Mouse (Mus musculus) kidney, postnatal 36 days (tissue): ENCODE measurements at regions not wholly inside any gene's neighbourhood (a gene's known extent, or its start where the extent isn't known, plus 50 kb on each side); places are given as distances from the start of the nearest gene placed in this dataset.

Experiments
- DNase-seq, 2 experiments: peaks; one replicate each; pipeline ENCODE4 v3.0.0; 2021 to 2022; ENCODE audit warnings: mixed read lengths in 2 of 2

DNA sequence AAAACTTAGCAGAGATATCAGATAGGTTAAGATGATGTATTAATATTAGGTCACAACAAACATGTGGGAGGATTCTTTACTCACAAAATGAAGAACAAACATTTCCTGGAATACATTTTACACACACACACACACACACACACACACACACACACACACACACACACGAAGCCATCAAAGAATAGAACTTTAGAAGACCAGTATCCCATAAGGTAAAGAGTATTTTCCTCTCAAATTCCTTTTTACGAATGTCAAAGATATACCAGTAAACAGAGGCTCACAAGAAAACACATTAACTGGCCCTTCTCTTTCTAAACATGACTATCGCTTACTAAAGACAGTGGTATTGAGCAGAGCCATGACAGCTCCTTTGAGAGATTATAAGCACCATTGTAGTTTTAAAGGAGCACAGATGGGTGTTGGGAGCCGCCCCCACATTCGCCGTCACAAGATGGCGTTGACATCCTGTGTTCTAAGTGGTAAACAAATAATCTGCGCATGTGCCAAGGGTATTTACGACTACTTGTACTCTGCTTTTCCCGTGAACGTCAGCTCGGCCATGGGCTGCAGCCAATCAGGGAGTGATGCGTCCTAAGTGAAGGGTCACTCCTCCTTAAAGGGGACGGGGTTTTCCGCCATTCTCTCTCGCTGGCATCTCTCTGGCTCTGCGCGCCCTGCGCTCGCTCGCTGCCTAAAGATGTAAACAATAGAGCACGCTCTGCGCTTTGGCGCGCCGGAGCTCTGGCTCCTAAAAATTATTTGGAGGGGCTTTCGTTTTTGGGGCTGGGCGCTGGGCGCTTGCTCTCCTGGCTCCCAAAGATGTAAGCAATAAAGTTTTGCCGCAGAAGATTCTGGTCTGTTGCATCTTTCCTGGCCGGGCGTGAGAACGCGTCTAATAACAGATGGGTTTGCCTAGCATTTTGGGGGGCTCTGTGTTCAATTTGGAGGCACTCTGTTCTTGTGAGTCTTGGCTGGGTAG is 160.0 kb downstream of the Csl start:
- peak; percentile 18 to 19 for DNase-seq

DNA sequence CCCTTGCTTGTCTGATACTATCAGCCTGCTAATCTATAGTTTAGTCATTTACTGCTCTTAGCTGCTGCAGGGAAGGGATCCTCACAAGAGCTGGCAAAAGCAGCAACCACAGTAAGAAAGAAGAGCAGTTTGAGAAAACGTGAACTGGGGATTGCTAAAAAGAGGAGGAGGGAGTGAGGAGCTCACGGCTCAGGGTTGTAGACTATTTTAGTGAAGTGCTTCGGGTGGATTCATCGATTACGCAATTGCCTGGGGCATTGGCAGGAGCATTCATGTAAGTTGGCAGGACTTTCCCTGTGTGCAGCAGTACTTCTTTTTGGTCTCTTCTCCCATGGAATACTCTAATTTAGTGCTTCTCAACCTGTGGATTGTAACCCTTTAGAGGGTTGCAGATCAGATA is 157.1 kb downstream of the Csl start:
- no peak for DNase-seq

DNA sequence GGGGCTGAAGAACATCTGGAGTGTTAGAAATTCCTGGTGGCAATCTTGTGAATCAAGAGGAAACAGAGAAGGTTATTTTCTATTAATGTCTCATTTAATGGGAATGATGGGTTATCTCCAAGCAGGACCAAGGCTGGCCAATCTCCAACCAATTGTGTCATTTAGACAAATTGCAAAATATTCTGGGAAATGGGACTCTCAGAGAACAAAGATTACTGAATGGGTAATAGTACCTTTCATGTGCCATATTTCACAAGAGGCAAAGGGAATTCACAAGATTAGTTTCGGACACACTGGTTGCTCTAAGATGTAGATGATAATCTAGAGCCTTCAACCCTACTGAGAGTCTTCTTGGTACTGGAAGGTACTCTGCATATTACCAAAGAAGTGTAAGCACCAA is 155.3 kb downstream of the Csl start:
- no peak for DNase-seq

DNA sequence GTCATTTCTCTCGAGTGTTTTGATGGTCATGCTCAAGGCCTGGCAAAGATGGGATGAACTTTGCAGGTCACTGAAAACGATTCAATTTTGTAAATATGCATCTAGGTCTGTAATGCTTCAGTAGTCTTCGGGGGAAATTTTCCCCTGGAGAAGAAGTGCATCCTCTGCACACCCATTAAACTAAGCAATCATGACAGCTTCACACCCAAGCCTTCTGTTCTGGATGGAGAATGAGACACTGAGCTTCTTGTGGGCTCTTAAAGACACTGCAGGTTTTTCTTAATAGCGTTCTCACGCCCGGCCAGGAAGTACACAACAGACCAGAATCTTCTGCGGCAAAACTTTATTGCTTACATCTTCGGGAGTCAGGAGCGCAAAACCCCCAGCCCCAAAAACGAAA is 151.0 kb downstream of the Csl start:
- DNase-seq, result no peak

DNA sequence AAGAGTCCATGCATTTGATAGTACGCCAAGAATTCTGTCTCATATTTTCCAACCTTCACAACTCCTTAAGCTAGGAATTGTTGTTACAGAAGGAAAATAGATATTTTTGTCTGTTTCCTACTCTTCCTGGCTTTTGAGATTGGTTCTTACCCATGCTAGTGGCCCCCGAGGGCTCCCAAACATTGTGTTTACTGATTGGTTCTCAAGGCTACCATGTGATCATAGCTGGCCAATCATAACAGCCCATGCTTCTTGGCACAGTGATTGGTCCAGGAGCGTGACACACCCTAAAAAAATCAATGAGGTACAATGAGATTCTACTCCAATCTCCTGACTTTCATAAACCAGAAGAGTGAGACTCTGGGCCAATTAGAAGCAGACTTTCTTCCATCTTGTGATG is 150.0 kb downstream of the Csl start:
- no peak for DNase-seq

DNA sequence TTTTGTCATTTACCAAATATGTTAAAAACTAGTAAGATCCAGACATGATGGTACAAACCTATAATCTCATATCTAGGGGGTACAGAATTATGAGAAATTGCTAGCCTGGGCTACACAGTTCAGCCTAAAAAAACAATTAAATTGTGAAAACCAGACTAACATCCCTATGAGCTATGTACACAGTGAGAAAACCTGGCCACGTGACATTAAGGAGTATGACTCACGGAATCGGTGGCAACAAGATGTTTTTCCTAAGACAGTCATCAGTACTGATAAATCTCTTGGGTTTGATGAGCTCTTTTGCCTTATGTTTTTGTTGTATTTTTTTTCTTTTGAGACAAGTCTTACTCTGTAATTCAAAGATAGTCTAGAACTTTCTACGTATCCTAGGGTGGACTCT is 148.6 kb downstream of the Csl start:
- no peak for DNase-seq

DNA sequence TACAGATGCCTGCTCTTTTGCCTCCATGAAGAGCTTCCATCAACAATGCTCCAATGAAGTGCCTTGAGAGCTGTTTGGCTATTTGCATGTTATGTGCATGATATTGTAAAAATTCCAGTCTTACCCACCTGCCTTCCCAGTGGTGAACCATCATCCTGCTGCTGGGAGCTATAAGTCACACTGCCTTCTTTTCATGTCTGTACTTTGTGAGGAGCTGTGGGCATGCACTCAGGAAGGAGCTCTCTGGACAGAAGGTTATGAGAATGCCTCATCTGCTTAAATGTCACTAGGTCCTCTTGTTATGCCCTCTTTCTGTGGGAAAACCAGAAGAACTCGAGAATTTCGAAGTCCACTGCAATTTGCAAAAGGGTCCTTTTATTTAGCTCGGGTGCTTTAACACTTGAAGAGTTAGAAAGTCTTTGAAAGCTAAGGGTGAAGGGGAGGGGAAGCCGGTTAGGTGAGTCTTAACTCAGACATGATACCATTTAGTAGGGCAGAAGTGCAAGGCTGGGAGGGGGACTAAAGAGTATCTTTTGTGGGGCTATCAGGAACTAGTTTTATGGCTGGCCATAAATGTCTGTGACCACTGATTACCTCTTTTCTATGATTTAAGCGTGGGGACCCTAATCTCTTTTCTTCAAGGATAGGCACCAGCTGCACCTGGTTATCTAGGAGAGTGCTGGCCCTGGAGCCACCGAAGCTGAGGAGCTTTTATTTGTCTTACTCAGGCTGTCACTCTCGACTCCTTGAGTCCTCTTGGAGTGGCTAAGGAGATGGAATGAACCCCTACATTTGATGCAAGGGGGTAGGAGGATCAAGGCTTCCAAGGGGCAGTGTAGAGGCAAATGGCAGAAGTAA is 144.8 kb downstream of the Csl start:
- no peak for DNase-seq

DNA sequence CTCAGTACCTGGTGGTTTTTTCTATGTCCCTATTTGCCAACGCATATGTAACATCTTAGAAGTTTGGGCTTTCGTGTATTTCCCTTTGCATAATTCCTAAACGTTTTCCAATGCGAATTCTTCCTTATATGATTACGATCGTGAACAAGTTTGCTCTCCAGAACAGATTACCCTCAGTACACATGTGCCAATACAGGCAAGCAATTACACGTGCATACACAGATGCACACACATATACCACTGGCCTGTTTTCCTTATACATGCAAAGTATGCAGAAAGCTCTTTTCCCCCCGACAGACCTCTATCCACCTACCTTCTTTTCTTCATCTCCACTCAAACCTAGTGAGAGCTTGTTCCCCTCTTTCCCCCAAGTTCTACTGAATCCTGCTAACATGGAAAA is 144.1 kb downstream of the Csl start:
- no peak for DNase-seq

DNA sequence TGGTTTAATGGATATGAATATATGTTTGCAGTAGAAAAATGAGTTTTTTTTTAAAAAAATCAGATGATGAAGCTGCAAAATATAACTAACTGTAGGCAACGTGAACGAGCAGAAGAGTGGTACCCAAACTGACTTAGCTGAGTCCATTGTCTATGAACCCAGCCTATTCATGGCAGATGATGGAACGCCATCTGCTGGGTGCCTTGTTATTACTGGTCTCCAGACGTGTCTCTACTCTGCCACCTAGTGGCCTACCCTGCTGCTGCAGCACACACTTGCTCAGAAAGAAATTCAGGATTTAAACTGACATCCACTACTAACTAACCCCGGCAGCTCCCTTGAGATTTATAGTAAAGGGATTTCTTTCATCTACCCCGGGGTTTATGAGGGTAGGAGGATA is 143.7 kb downstream of the Csl start:
- DNase-seq, result peak; percentile 89 to 94

DNA sequence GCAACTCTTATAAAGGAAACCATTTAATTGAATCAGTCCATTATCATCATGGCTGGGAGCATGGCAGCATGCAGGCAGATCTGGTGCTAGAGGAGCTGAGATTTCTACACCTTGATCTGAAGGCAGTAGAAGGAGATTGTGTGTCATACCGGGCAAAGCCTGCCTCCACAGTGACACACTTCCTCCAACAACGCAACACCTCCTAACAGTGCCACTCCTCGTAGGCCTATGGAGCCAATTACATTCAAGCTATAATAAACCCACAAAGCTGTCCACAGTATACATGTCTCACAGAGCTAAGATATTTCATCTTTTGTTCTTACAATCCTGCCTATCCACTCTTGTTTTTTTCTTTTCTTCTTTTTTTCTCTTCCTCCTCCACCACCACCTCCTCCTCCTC is 141.8 kb downstream of the Csl start:
- DNase-seq, result no peak

DNA sequence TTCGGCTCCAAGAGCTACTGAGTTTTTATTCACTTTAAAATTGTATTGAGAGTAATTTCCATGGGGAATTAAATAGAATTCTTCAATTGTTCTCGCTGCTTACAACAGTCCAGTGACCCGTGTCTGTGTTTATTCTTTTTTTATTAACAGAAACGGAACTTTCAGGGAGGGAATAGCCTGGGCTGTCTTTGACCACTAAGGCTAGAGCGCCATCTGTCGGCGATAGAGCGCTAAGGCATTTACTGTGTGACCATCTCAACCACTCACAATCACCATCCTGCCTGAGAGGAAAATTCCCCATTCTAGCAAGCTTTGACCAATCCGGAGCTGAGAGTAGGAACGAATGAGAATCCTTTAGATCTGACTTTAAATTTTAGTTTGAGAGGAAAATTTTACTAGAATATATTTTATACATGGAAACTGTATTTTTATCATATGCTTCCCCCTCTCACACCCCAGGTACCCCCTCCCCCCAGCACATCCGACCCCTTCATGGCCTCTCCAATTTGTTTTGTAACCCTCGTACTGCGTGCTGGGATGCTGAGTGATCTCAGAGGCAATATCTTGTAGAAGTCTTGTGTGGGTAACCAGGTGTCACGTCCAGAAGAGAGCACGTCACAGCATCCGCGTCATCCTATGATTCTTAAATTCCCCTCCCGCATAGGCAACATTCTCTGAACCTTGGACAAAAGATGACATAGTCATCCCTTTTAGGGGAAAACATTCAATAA is 139.9 kb downstream of the Csl start:
- DNase-seq, result peak; percentile 73 to 89

DNA sequence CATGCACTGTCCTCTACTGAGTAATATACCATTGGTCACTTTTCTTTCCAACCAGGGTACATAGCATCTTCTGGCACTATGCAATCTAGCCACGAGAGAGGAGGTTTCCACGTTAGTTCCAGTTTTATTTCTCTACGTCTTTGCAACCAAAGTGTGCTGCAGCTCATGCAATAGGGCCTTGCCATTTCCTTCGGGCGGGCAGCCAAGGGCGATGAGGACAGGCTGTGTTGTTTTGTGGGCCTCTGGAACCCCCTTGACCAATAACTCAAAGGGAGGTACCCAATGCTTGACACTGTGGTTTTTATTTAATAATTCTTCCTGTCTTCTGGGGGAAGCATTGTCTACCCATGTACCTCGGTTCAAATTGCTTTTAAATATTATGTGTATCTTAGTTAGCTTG is 139.0 kb downstream of the Csl start:
- no peak for DNase-seq

DNA sequence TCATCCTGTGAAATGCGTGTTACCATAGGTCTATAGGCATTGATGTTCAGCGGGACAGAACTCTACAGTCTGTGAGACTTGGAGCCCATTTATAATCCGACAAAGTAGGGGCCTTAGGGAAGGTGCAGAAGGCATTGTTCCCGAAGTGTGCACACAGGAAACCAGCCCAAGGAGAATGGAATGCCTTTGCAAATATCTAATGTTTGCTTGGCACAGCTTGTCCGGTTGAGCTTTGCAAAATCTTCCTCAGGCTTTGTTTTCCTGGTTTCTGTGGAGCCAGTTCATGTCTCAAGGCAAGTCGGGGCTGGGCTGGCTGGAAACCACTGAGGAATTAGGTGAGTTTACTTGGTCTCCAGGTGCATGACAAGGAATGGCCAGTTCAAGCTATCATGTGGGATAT is 132.1 kb downstream of the Csl start:
- DNase-seq, result no peak

DNA sequence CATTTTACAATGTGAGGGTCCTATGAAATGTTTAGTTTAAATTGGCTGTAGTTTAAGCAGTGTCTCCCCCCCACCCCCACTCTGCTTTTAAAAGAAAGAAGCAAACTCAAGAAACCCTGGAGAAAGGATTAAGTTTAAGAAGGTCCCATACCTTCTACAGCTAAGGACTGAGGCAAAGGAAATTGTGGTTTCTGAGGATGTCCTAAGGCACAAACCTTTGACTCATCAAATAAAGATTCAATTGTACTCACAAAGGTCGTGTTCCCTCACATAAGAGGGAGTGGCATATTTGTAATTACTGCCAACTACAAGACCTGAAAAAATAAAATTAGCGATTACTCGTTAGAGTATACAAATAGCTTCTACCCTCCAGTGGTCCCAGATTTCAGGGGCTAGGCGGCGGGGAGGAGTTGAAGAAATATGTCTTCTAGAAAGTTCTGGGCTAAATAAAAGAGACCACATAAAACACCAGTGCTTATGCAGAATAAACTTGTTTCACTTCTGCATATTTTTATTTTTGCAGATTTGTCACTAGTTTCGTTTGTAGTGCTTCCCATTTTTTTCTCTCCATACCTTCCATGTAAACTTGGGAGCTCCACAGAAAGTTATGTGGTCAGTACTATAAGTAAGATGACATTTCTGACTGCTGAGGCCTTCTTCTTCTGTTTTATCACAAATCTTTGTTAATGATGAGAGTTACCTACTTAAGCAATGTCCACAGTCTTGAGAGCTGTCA is 127.0 kb downstream of the Csl start:
- no peak for DNase-seq

DNA sequence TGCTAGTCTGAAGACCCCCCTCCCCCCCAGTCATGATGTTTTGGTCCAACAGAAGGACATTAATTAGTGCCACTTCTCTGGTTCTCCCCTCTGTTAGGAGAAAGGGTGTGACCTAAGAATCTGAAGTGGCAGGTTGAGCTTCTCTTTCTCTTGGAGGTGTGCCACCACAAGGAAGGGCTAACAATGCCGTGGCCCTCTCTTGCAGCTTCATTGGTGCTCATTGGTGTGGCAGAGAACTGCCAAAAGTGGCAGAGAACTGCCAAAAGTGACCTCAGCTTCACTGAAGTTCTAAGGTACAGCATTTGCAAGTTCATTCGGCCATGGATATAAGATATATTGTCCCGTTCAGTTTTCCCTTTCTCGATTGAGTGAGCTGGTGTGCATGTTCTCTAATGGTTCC is 123.7 kb downstream of the Csl start:
- no peak for DNase-seq

DNA sequence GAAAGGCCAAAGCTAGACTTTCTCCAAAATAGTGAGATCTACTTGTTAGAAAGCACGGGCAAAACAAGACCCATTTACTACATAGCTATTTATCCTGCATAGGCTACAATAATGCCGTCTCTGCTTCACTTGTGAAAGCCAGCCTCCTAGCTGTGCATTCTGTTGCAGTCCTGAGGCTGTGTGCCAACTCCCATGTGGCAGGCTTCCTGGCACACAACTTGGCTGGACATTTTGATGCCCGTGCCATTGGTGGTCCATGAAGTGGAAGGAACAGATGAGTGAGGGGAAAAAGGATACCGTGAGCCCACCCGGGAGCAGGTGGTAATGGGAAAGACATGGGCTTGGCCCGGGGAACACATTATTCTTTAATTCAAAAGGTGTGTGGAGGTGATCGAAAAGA is 120.4 kb downstream of the Csl start:
- no peak for DNase-seq

DNA sequence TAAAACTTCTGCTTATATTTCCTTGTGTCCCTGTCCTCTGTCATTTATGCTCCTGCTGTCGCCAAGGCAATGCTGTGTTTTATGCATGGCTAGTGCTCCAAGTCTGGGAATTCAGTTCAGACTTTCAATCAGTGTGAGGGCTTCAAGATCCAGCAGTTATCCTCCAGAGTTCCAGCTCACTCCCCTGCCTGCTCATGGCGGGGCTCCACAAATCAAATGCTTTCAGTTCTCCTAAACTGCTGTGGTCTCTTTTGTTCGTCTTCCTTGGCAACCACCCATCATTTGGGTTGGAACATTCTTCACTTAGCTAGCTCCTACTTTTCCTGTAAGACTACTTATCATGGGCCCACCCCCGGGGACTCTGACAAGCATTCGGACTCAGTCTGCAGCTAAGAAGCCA is 120.0 kb downstream of the Csl start:
- no peak for DNase-seq

DNA sequence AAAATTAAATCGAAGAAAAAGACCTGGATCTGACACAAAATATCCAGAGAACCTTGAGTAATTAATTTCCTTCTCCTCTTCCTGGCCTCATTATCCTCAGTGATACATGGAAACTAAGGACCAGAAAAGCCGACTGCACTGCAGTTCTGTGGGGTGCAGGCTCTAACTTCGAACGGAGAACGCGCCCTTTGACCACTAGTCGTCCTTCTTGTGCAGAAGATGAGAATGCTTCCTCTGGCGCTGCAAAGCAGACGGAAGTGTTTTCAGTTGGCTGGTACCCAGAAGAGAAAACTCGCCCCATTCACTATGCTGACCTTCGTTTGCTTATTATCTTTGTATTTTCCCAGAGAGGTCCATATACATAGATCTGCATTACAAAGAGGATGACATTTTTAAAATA is 117.7 kb downstream of the Csl start:
- peak; percentile 65 to 79 for DNase-seq

DNA sequence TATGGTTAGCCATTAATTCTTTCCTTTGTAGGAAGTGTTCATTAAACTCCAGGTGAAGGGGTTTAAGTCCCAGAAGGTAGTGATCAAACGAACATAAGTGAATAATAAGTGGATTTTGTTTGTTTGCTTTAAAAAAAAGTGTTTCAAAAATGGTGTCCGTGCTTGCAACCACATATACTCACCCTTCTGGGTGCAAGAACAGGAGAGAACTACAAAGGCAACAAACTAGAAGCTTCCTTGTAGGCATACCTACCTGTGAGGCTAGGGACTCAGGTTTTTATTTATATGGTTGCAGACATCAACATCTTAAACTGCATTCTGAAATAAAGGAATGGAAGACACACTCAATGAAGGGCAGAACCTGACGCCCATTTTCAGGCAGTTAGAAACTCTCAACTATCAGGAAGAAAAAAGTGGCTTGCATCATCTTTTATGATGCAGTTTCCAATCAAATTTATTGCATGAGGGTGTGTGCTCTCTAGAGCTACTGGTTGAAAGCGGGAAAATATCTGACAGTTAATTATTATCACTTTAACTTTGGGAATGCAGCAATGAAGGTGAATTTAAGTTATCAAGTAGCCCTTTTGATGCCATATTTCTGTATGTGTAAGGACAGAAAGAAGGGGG is 117.1 kb downstream of the Csl start:
- DNase-seq, result no peak

DNA sequence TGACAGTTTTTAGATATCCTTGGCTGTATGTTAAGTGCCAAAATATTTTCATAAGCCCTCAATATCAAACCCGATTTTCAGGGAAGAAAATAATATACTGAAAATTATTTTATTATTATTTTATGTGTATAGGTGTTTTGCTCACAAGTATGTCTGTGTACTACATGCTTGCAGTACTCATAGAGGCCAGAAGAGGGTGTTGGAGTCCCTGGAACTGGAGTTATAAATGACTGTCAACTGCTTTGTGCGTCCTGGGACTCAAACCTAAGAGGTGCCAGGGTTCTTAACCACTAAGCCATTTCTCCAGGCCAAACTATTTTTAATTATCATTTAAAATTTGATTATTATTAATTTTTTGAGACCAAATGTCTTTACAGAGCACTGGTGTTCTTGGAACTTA is 114.5 kb downstream of the Csl start:
- peak in 1 of 2 experiments; percentile 42 for DNase-seq

DNA sequence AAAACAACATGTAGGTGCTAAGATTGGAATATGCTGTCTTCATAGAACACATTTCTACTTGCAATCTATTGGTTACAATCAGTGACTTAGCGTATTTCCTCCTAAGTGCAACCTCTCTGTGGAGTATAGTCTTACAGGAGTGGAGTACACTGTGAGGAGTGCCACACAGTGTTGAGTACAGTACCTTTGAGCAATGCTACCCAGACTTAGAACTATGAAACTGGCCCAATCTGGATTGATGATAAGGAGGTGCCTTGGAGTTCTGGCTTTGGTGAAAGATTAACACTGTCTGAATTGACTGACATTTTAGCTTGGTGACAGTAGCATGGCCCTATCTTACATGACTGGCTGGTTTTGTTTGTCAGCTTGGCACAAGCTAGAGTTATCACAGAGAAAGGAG is 107.4 kb downstream of the Csl start:
- DNase-seq, result no peak

DNA sequence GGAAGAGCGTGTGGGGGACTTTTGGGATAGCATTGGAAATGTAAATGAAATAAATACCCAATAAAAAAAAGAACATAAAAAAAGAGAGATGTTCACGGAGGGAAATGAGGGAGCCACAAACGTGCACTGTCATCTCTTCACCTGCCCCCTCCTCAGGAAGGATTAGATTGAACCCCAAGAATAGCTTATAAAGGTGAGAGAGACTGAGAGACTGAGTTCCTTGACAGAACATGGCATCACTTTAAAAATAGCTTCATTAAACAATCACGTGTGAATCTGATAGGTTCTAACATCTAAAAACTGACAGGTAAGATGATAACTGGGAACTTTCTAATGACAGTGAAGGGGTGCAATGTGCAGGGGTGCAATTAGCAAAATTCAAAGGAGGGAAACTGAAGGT is 105.2 kb downstream of the Csl start:
- no peak for DNase-seq
